Mouse (Mus musculus) hindbrain, embryonic 12.5 days (tissue): ENCODE data around the gene Olfr1337. TPM values are rescaled to one million over a fixed set of nuclear protein-coding genes. Genes with fewer than 3 reads are reported as not detected.
"Not testable (repeated sequence)": the region's sequence is repeated elsewhere in the genome, so short reads cannot be mapped to it uniquely, and the experiment has no call there.

Experiments used
- ATAC-seq: fragments of 200-750 bp; cut with Nextera tagmentation; 2 replicates; pipeline ENCODE4 v1.8.0; 2017; ENCODE audit warnings: moderate TSS enrichment; ENCODE audit not compliant: low FRiP score
- H3K27ac ChIP-seq: fragments of 300-500 bp; sonication (generic); 2 replicates; pipeline ENCODE4 v1.5.1; 2016; ENCODE audit warnings: mild to moderate bottlenecking
- H3K27me3 ChIP-seq: fragments of 300-500 bp; sonication (generic); 2 replicates; pipeline ENCODE4 v1.6.1; 2016; ENCODE audit warnings: mild to moderate bottlenecking
- H3K36me3 ChIP-seq: fragments of 300-500 bp; sonication (generic); 2 replicates; pipeline ENCODE4 v1.6.1; 2016; ENCODE audit warnings: mild to moderate bottlenecking
- H3K4me1 ChIP-seq: fragments of 300-500 bp; sonication (generic); 2 replicates; pipeline ENCODE4 v1.6.1; 2016
- H3K4me2 ChIP-seq: fragments of 300-500 bp; sonication (generic); replicated peaks from 2 replicates; pipeline ENCODE4 v1.6.1; 2016; ENCODE audit warnings: mild to moderate bottlenecking
- H3K4me3 ChIP-seq: fragments of 300-500 bp; sonication (generic); 2 replicates; pipeline ENCODE4 v1.5.1; 2016; ENCODE audit warnings: mild to moderate bottlenecking
- H3K9ac ChIP-seq: fragments of 300-500 bp; sonication (generic); 2 replicates; pipeline ENCODE4 v1.6.1; 2016; ENCODE audit warnings: mild to moderate bottlenecking, moderate library complexity
- H3K9me3 ChIP-seq: fragments of 300-500 bp; sonication (generic); replicated peaks from 2 replicates; pipeline ENCODE4 v1.6.1; 2016; ENCODE audit warnings: mild to moderate bottlenecking
- WGBS: fragments of 180-500 bp; shearing (Covaris S2); methylation state at CpG from one replicate; pipeline ENCODE4 v1.1.7; 2016; 5-methylcytosine and 5-hydroxymethylcytosine counted together
- polyA plus RNA-seq: library from polyadenylated mRNA; unstranded; fragments of >200 nt; fragmentation: Nextera tagmentation; extraction: Ambion mirVana; gene quantifications from 2 replicates; pipeline ENCODE4 v1.2.1, GENCODE M21; 2016

Gene Olfr1337
- polyA plus RNA-seq, result not detected in 2 replicates

DNA sequence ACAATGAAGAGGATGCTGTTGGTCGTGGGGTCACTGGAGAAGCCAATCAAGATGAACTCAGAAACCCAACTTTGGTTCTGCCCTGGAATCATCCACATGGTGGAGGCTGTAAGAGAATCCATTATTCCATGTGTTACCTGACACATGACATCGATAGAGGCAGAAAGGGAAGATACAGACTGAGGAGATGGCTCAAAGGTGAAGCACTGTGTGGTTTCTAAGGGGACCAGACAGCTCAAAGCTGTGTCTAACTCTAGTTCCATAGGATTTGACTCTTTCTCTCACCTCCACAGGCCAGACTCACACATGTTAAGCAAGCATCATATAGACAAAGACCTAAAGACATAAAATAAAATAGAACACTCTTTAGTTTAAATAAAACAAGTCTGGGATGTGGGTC lies at the start of gene Olfr1337:
Gene Olfr1337 (minus strand): TSS at position 101 of the 400 bp plus-strand sequence.
- no peak within 1 kb of the TSS for H3K27ac ChIP-seq
- no peak within 1 kb of the TSS for H3K4me2 ChIP-seq
- H3K27me3 ChIP-seq, result no peaks in the 10 kb centered on the region
- H3K4me1 ChIP-seq, result no peaks in the 10 kb centered on the region
- H3K36me3 ChIP-seq, result no peaks in the 10 kb centered on the region
- no peak within 1 kb of the TSS for H3K4me3 ChIP-seq
- H3K9me3 ChIP-seq, result no peaks in the 10 kb centered on the region
- no peak for ATAC-seq
- 73% methylated on average over 2 of the region's 2 CpGs for WGBS
- no peak within 1 kb of the TSS for H3K9ac ChIP-seq

DNA sequence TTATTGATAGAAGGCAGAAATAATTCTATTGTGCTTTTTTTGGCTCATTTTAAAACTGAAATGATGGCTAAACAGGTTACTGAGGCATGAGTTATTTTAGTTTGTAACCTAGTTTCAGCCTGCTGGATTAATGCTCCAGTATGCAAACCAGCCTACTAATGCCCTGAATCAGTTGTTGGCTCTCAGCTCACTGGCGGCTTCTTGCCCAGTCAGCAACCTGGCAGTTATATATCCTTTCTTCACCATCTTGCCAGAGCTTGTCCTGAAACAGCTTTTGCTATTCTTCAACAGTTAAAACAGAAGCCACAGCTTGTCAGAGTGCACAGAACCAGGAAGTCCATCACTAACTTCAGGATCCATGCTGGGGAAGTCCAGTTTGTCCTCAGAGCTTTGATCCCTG lies 36.5 kb upstream of the Olfr1337 start:
- H3K27ac ChIP-seq, result no peak overlapping the region
- no peak for ATAC-seq
- H3K4me2 ChIP-seq, result no peak overlapping the region
- no peak overlapping the region for H3K4me3 ChIP-seq
- WGBS, result 97% methylated on average over 1 of the region's 1 CpGs
- H3K27me3 ChIP-seq, result no peaks in the 10 kb centered on the region
- H3K9ac ChIP-seq, result no peak overlapping the region
- H3K9me3 ChIP-seq, result no peaks in the 10 kb centered on the region
- no peaks in the 10 kb centered on the region for H3K4me1 ChIP-seq
- H3K36me3 ChIP-seq, result no peaks in the 10 kb centered on the region

DNA sequence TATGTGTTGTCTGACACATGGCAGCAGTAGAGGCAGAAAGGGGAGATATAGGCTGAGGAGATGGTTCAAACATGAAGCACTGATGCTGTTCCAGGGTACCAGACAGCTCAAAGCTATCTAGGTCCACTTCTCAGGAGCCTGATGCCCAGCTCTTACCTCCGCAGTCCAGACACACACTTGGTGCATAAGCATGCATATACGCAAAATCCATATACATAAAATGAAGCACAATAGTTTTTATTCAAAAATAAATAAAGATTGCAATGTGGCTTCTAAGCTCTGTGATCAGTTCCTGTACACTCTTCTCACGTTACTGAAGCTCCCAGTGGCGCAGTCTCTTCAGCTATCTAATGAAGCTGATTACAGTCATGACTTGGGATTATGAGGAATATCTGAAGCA lies 27.5 kb upstream of the Olfr1337 start, which contains the start of gene Olfr1335:
Gene Olfr1335 (minus strand): TSS at position 101 of the 400 bp plus-strand sequence.
- no peak within 1 kb of the TSS for H3K9ac ChIP-seq
- no peaks in the 10 kb centered on the region for H3K4me1 ChIP-seq
- 93% methylated on average over 4 of the region's 4 CpGs for WGBS
- no peaks in the 10 kb centered on the region for H3K36me3 ChIP-seq
- H3K27ac ChIP-seq, result no peak within 1 kb of the TSS
- no peak within 1 kb of the TSS for H3K4me2 ChIP-seq
- no peak for ATAC-seq
- no peak within 1 kb of the TSS for H3K4me3 ChIP-seq
- no peaks in the 10 kb centered on the region for H3K27me3 ChIP-seq
- H3K9me3 ChIP-seq, result no peaks in the 10 kb centered on the region

DNA sequence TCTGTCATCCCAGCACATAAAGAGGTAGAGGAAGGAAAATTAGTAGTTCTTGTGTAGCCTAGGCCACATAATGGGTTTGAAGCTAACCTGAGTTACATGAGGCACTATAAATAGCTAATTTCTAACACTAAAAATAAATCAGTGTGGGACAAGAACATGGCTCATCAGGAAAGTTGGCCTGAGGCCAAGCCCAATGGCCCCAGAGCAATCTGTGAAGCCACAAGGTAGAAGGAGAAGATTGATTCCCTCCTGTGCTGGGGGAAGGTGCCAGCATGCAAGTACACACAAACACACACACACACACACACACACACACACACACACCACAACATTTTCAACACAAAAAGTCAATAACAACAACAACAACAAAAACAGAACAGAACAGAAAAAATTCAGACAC lies 10.4 kb upstream of the Olfr1337 start:
- H3K27me3 ChIP-seq, ATAC-seq, H3K4me2 ChIP-seq, H3K4me1 ChIP-seq, H3K27ac ChIP-seq, H3K9ac ChIP-seq, H3K36me3 ChIP-seq, H3K4me3 ChIP-seq, H3K9me3 ChIP-seq: not testable (repeated sequence)

DNA sequence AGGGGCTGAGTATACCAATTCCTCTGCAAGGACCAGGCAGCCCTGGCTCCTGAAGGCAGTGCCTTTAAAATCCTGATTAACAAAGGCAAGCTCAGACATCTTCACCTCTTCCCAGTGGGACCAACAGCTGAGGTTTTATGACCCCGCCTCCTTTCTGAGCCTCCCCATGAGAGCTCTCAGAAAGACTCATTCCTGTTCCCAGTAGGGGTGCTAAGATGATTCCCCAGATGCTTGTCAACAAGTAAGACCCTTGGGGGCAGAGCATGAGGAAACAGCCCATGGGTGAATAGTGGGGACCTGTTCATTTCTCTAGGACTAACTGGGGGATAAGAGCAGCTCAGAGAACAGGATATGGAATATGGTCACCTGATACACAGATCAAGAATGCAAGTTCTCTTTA lies 23.7 kb downstream of the Olfr1337 start, which contains the start of gene Olfr1338:
Gene Olfr1338 (minus strand): TSS at position 101 of the 400 bp plus-strand sequence.
- H3K4me2 ChIP-seq, result no peak within 1 kb of the TSS
- H3K4me3 ChIP-seq, result no peak within 1 kb of the TSS
- no peak within 1 kb of the TSS for H3K27ac ChIP-seq
- no peaks in the 10 kb centered on the region for H3K27me3 ChIP-seq
- no peak for ATAC-seq
- H3K4me1 ChIP-seq, result no peaks in the 10 kb centered on the region
- H3K9me3 ChIP-seq, result no peaks in the 10 kb centered on the region
- H3K9ac ChIP-seq, result no peak within 1 kb of the TSS
- 73% methylated on average over 1 of the region's 1 CpGs for WGBS
- no peaks in the 10 kb centered on the region for H3K36me3 ChIP-seq

DNA sequence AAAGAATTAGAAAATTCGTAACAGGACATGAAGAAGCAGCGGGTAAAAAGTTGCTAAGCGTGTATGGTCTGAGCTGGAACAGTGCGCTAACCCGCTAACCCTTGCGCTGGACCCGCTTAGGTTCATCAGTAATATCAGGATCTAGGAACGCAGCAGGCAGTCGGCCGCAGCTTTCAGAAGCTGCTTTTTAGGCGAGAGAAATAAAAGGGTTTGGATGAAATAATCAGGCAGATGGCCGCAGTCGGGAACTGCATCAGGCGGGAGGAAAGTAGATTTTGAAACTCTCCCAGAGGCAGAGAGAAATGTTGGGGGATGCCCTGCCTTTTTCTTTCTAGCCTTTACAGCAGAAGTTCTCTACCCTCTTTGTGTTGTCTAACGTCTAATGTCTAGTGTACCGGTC lies 40.5 kb downstream of the Olfr1337 start:
- Histone ChIP-seq H3K27me3 (peaks cover 27% of the 10 kb centered on the region), H3K4me1 (peaks cover 4% of the 10 kb centered on the region; the same call in 1 of the 2 replicates), H3K9me3 (peaks cover 9% of the 10 kb centered on the region; the same call in 1 of the 2 replicates), H3K9ac (no peak overlapping the region), H3K4me2 (peak overlapping the region; percentile 24; the same call in 1 of the 2 replicates), H3K4me3 (no peak overlapping the region), H3K27ac (no peak overlapping the region), H3K36me3 (no peaks in the 10 kb centered on the region)
- no peak for ATAC-seq
- WGBS, result 3% methylated on average over 16 of the region's 16 CpGs

DNA sequence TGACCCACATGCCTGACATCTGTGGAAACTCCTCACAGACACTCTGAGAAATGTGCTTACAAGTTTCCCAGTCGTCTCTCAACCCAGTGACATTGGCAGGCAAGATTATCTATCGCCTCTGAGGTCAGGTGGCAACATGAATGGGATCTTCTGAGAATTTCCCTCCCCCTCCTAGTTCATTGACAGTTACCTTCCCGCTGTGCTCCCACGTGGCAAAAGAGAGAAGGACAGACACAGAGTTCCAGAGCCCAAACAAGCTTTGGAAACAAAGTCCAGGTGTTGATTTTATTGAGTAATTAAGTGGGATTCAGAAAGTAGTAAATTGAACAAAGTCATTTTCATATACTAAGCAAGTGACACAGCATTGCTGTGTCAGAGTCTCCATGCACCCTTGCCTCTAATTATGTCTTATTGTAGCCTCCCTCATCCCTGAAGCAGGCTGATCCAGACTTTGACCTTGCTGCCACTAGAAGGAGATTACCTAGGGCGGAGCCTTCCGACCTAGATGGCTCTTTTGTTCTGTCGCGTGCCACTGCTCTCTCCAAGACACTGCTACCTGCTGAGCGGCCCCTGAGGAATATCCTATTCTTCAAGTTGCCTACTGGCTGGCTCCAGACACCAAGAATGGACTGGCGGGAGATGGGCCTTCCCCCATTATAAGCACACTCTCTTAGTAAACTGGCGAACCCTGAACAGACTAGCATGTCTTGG lies 41.2 kb downstream of the Olfr1337 start:
- H3K36me3 ChIP-seq, result no peaks in the 10 kb centered on the region
- H3K4me1 ChIP-seq, result peaks cover 4% of the 10 kb centered on the region; the same call in 1 of the 2 replicates
- H3K27me3 ChIP-seq, result peaks cover 27% of the 10 kb centered on the region
- no peak overlapping the region for H3K27ac ChIP-seq
- no peak overlapping the region for H3K4me3 ChIP-seq
- H3K9ac ChIP-seq, result no peak overlapping the region
- ATAC-seq, result no peak
- peaks cover 1% of the 10 kb centered on the region; the same call in 1 of the 2 replicates for H3K9me3 ChIP-seq
- 3% methylated on average over 11 of the region's 11 CpGs for WGBS
- peak overlapping the region; percentile 24; the same call in 1 of the 2 replicates for H3K4me2 ChIP-seq

DNA sequence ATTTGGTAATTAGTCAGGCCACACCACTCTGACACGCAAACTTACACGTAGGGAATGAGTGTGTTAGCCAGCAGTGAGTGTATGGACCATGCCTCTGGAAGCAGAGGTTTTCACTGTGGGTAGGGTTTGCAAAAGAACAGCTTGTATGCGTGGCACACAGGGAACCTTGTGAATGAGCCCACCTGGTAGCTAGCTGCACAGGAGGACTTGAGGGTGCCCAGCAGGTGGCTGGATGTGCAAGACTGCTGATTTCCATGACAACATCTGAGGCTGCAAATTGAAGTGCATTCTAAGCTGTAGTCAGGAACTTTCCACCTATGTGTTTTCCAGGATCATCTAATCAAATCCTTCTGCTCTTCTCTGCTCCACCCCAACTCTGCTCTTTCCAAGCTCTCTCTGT lies 42.8 kb downstream of the Olfr1337 start:
- WGBS, result 65% methylated on average over 3 of the region's 3 CpGs
- H3K9me3 ChIP-seq, result no peaks in the 10 kb centered on the region
- H3K4me3 ChIP-seq, result no peak overlapping the region
- H3K4me2 ChIP-seq, result no peak overlapping the region
- H3K4me1 ChIP-seq, result peaks cover 4% of the 10 kb centered on the region; the same call in 1 of the 2 replicates
- H3K9ac ChIP-seq, result no peak overlapping the region
- no peak overlapping the region for H3K27ac ChIP-seq
- no peak for ATAC-seq
- H3K27me3 ChIP-seq, result peaks cover 27% of the 10 kb centered on the region
- no peaks in the 10 kb centered on the region for H3K36me3 ChIP-seq

DNA sequence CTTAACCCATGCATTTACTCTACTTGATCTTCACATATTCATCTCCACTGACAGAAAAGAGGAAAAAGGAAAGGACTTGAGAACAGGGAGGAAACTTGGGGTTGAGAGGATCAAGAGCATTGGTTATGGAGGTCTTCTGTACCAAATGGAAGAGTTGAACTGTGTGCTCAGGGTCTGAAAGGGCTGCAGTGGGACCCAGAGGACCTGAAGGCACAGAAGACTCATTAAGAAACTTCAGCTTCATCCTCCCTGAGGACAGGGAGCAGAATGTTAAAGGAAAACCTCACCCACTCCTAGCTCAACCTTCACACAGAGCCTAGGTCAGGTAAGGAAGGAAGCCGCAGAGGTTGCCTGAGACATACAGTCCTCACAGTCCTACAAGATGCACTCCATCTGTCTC lies 50.5 kb downstream of the Olfr1337 start, which contains the start of gene Olfr1339:
Gene Olfr1339 (plus strand): TSS at position 301 of the 400 bp plus-strand sequence.
- WGBS, result 100% methylated on average over 1 of the region's 1 CpGs
- Histone ChIP-seq H3K4me1 (no peaks in the 10 kb centered on the region), H3K4me3 (no peak within 1 kb of the TSS), H3K4me2 (no peak within 1 kb of the TSS), H3K27me3 (no peaks in the 10 kb centered on the region), H3K36me3 (no peaks in the 10 kb centered on the region), H3K9me3 (no peaks in the 10 kb centered on the region), H3K27ac (no peak within 1 kb of the TSS), H3K9ac (no peak within 1 kb of the TSS)
- ATAC-seq, result no peak

Other genes starting within 250 kb of the Olfr1337 start
- 0.72 and 0.81 TPM in 2 replicates for gene Tmem125, start 238.5 kb downstream of the Olfr1337 start, polyA plus RNA-seq
- 1.7 TPM in 2 replicates for gene Cfap57, start 161.8 kb downstream of the Olfr1337 start, polyA plus RNA-seq
- 151 and 160 TPM in 2 replicates for gene Ebna1bp2, start 161.8 kb downstream of the Olfr1337 start, polyA plus RNA-seq
- gene Olfr62, start 123.6 kb downstream of the Olfr1337 start, polyA plus RNA-seq, result not detected in 2 replicates
- gene Olfr1342, start 89.8 kb downstream of the Olfr1337 start, polyA plus RNA-seq, result 0.09 TPM in 1 of 2 replicates, not detected in the other
- gene Olfr1341, start 79.1 kb downstream of the Olfr1337 start, polyA plus RNA-seq, result not detected in 2 replicates
- gene Olfr1340, start 62.4 kb downstream of the Olfr1337 start, polyA plus RNA-seq, result not detected in 2 replicates
- gene Olfr1339, start 50.4 kb downstream of the Olfr1337 start, polyA plus RNA-seq, result not detected in 2 replicates
- gene Olfr1338, start 23.8 kb downstream of the Olfr1337 start, polyA plus RNA-seq, result not detected in 2 replicates
- gene Olfr1335, start 27.4 kb upstream of the Olfr1337 start, polyA plus RNA-seq, result not detected in 2 replicates
- not detected in 2 replicates for gene Olfr1333, start 53.7 kb upstream of the Olfr1337 start, polyA plus RNA-seq
- gene Olfr1331, start 82.1 kb upstream of the Olfr1337 start, polyA plus RNA-seq, result not detected in 2 replicates
- gene Olfr1330, start 106.0 kb upstream of the Olfr1337 start, polyA plus RNA-seq, result not detected in 2 replicates
- gene Olfr1329, start 134.9 kb upstream of the Olfr1337 start, polyA plus RNA-seq, result not detected in 2 replicates
- not detected in 2 replicates for gene Olfr1328, start 156.0 kb upstream of the Olfr1337 start, polyA plus RNA-seq
- gene Lao1, start 179.0 kb upstream of the Olfr1337 start, polyA plus RNA-seq, result not detected in 2 replicates